Mouse (Mus musculus) ES-Bruce4 (cell line): Measurements from ENCODE around the gene Rbpjl.

Source experiments
- CTCF ChIP-seq: IDR thresholded peaks from one replicate; pipeline ENCODE4 v1.8.1; 2011; ENCODE audit warnings: low read depth, low read length
- EP300 ChIP-seq: IDR thresholded peaks from 2 replicates; pipeline ENCODE4 v1.6.1; 2011; ENCODE audit warnings: low read depth, low read length; ENCODE audit not compliant: insufficient read depth
- POLR2A ChIP-seq: IDR thresholded peaks from one replicate; pipeline ENCODE4 v1.8.1; 2011; ENCODE audit warnings: low read length; ENCODE audit not compliant: insufficient read depth

DNA sequence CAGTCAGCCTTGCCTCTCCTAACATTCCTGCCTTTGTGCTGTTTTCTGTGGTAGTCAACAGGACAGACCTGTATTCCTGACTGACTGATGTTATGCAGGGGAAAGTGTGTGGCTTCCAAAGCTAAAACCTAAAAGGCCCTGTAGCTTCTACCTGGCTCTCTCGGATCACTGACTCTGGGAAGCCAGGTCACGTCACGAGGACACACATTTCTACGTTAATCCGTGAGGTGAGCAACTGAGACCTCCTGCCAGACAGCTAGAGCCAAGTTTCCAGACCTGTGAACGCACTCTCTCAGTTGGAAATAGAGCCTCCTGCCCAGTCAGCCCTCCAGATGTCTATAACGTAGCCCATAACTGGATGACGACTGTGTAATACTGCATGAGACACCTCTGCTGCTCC, 19.0 kb downstream of the Rbpjl start:
- no peak for TF ChIP-seq EP300
- TF ChIP-seq CTCF, result no peak
- TF ChIP-seq POLR2A, result no peak
